Mouse (Mus musculus): ENCODE results near the gene Bsdc1.
"Not testable (repeated sequence)": the region's sequence is repeated elsewhere in the genome, so short reads cannot be mapped to it uniquely, and the experiment has no call there.

Gene Bsdc1

DNA sequence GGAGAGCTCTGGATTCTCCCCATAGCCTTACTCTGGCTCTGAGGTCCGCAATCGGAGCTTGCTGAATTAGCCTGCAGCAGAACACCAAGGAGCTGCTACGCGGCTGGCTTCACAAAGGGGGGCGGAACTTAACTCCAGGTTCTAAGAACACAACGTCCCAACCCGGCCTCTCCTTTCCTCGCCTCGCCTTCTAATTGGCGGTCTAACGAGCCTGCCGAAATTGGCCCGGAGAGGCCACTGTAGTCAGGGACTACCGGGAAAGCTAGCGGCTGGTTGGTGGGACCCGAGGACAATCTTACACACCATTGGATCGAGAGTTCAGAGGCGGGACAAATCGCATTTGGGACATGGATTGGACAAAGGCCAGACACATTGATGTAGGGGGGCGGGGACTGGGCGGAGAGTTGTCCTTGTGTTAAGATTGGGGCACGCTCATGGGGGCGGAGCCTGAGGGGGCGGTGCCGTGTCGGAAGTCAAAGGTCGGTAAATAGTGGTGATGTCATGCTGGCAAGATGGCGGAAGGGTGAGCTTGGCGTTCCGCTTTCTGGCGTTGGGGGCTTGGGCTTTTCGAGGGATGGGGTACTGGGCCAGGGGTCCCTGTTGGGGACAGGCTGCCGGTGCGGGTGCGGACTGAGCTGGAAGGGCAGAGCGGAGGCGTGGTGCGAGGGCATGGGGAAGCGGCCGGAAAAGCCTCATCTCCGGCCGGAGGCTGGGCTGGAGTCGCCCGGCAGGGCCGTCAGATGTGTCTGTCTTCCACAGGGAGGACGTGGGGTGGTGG is at the start of gene Bsdc1:
Bsdc1 (plus strand) TSS at position 399 of the 778 bp plus-strand sequence.
- peak; percentile 99 for DNase-seq (ENCODE audit: extremely low spot score)

DNA sequence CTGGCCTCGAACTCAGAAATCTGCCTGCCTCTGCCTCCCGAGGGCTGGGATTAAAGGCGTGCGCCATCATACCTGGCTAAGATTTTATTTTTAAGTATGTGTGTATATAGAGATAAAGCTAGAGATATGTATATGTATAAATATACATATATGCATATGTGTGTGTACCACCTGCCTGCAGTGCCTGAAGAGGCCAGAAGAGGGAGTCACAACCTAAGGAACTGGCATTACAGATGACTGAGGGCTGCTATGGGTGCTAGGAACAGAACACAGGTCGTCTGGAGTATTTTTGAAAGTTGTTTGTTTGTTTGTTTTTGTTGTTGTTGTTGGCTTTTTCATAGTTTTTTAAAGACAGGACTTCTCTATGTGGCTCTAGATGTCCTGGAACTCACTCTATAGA is 45.5 kb upstream of the Bsdc1 start:
- no peak for DNase-seq (ENCODE audit: extremely low spot score)

DNA sequence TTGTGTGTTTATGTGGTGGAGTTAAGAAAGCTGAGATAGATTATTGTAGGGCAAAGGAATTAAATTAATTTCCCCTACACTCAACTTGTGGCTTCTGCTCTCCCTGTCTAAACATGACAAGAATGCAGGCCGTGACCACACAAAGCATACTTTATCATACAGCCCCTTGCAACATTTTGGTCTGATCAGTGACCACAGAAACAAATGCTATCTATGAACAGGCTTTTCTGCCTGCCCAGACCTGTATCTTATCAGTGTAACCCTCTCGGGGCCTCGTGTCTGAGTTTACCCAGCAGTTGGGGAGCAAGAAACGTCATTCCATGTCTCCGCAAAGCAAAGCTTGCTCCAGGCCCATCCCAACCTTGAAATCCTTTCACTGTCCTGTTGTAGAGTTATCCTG is 44.9 kb upstream of the Bsdc1 start:
- no peak for DNase-seq (ENCODE audit: extremely low spot score)

DNA sequence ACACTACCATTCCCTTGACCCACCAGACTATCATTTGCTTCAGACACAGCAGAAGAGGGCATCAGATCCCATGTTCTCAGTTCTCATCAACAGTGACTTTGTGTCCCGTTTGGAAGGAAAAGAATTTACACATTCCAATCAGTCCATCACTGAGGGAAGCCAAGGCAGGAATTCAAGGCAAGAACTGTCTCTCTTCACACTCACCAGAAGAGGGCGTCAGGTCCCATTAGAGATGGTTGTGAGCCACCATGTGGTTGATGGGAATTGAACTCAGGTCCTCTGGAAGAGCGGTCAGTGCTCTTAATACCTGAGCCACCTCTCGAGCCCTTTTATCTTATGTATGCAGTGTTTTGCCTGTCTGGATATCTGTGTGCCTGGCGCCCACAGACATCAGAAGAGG is 43.1 kb upstream of the Bsdc1 start:
- no peak for DNase-seq (ENCODE audit: extremely low spot score)

DNA sequence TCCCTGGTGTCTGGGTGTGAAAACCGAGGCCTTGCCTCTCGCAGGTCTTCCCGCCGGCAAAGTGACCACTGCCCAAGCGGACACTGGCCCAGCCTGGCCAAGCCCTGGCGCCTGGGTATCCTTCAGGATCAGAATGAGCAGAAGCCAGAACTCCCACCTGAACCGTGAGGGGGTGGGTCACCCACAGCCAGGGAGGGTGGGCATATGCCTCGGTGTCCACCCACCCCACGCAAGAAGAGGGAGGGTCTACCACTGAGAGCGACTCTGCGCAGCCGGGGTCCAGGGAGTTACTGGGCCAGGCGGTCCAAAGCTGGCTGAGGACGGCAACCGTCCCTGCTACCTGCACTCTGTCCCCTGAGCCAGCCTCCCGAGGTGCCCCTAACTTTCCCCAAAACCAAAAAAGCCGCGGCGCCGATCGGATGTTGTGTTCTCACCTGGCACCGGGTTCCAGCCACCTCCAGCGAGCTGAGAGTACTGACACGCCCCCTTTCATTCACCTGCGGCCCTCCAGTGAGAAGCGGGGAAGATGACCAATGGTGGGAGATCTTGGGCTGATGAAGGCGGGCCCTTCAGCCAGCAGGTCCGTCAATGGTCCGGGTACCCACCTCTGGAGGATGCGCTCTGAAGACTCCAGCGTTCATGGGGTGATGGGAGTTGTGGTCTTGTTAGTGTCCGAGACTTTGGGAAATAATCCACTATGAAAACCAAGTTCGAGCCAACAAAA is 20.9 kb upstream of the Bsdc1 start, which contains the start of gene Zbtb8b:
Zbtb8b (minus strand) TSS at position 514 of the 724 bp plus-strand sequence.
- DNase-seq (ENCODE audit: extremely low spot score) = peak; percentile 63

DNA sequence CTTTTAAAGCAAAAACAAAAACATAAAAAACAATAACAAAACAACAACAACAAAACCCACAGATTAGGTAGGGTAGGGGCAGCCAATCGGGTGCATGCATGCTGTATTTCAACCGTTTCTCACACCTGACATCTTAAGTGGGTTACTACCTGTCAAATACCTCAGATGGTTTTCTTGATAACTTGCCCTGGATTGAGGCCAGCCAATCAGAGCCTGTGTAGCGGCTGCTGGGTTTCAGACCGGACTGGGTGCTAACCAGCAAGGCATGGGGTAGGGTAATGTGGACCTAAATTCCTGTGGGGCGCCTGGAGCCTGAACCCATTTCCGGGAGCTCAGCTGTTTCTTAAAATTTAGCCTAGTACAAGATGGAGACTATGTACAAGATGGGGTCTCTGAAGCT is 20.2 kb upstream of the Bsdc1 start:
- DNase-seq (ENCODE audit: extremely low spot score) = no peak

DNA sequence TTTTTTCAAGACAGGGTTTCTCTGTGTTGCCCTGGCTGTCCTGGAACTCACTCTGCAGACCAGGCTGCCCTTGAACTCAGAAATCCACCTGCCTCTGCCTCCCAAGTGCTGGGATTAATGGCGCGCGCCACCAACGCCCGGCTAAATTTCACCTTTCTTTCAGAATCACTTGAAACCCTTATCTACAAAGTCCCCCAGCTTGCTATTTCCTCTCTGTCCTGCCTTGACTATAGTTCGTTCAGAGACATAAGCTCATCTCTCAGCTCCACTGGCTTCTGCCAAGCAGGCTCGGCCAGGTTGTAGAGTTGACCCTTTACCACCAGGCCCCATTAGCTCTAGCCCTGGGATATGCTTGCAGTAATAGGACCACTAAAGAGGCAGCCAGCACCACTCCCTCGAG is 14.0 kb upstream of the Bsdc1 start:
- DNase-seq (ENCODE audit: extremely low spot score) = no peak

DNA sequence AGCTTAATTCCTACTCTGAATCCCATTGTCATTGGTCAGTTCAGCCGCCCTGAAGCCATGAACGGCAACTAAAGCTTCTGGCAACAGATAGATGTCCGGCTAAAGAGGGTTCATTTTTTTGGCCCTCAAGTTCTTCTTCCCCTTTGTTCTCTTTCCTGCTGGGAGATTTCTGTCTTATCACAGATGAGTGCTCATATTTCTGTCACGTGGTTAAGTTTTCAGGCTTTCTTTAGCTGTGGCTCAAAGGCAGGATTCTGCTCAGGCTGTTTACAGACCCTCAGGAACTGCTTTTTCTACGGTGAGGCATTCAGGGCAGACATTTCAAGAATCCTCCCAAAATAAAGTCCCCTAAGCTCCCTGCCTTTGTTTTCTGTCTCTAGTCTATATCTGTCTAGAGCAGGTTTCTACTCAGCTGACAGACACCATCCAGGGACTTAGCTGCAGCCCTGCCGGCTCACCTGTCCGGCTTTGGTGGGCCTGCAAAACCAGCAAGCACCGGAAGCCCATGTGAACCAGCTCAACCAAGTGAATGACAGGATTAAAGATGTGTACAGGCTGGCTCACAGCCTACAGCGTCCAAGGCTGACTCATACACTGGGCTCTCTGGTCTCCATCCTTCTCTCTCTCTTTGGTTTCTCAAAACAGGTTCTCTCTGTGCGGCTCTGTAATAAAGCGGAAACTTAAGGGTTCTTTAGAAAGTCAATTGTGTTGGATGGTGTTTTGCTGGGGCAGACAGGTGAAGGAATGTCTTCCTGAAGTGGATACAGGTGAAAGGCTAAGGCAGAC is 13.4 kb upstream of the Bsdc1 start:
- no peak for DNase-seq (ENCODE audit: extremely low spot score)

DNA sequence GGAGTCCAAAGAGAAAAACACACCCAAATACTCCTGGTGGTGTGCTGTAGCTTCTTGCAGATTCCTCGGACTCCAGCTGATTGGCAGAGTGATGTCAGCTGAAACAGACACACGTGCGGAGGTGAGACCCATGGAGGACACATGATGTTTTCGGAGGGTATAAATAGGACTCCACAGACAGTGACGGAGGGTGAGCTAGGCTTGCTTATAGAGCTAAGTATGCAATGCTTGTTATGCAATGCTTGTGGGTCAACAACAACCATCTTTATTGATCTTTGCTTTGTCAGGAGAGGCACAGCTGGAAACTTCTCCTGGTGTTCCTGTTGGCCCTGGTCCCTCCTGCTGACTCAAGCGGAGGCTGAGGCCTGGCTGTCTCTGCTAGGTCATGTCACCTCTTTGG is 12.7 kb upstream of the Bsdc1 start:
- no peak for DNase-seq (ENCODE audit: extremely low spot score)

DNA sequence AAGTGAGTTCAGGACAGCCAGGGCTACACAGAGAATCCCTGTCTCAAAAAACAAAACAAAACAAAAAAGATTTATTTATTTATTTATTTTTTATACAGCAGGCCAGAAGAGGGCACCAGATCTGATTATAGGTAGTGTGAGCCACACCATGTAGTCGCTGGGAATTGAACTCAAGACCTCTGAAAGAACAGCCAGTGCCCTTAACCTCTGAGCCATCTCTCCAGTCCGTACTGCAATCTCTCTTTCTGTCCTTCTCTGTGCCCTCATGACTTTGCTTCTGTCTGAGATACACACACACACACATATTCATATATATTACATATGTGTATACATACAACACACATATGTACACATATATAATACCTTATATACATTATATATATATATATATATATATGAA is 10.5 kb upstream of the Bsdc1 start:
- DNase-seq (ENCODE audit: extremely low spot score) = no peak

DNA sequence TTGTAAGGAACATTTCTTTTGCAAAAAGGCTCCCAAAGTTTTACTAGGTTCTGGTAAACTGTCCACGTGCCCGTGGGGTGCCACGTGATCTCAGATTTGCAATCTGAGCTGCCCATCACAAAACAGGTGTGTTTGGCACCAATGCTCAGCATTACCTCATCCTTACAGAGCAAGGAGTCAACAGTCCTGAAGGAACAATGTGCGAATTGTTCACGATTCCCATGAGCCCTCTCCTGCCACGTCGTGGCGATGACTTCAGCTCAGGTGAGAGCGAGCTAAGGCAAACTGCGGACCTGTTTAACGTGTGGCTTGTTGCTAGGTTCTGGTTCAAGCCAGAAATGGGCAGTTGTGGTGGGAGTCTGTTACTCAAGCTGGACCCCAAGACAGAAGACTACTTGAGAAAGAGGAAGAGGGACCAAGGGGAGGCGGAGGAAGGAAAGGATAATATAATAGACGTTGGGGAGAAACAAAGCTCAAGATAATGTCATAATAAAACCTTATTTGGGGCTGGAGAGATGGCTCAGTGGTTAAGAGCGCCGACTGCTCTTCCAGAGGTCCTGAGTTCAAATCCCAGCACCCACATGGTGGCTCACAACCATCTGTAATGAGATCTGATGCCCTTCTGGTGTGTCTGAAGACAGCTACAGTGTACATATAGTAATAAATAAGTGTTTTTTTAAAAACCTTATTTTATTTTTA is 9.8 kb upstream of the Bsdc1 start:
- DNase-seq (ENCODE audit: extremely low spot score) = no peak

DNA sequence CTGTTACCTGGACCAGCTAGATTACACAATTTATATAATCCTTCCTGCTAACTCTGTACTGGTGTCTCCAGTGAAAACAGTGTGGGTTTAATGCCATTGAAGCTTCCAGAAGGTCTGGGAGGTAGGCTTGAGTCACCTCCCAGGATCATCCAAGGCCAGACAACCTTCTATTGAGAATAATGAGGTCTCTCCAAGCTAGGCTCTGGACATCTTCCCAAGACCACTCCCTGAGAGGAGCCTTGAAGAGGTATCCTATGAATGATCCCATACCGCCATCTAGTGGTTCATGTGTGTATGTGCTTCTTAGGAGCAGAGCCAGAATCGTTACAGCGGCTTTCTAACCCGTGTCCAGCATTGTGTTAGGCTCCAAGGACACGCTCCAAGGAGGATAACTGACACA is 6.1 kb upstream of the Bsdc1 start:
- peak; percentile 78 for DNase-seq (ENCODE audit: extremely low spot score)

DNA sequence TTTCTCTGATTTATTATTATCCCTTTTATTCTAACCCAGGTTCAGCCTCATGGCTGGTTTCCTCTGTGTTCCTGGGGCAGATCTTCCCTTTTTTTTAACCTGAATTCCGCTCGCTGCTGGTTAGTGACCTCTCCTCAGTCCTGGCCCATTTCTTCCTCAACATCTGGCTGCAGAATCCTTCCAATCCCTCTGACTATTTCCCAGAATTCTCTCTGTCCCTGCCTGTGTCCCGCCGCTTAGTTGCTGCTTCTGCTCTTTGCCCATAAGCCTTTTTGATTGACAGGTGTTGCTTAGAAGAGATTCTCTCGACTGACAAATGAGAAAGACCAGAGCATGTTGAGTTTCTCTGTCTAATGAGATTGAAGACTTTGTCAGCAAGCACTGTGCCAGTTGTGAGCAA is 5.3 kb upstream of the Bsdc1 start:
- no peak for DNase-seq (ENCODE audit: extremely low spot score)

DNA sequence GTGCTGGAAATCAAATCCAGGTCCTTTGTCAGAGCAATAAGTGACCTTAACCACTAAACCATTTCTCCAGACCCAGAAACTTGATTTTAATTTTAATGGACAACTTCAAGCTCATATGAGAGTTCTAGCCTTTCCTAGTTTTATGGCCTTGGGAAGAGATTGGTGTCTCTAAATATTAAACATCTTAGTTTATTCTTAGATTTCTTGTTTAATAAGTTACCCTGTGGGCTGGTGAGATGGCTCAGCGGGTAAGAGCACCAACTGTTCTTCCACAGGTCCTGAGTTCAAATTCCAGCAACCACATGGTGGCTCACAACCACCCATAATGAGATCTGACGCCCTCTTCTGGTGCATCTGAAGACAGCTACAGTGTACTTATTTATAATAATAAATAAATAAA is 4.1 kb upstream of the Bsdc1 start:
- DNase-seq (ENCODE audit: extremely low spot score) = not testable (repeated sequence)

DNA sequence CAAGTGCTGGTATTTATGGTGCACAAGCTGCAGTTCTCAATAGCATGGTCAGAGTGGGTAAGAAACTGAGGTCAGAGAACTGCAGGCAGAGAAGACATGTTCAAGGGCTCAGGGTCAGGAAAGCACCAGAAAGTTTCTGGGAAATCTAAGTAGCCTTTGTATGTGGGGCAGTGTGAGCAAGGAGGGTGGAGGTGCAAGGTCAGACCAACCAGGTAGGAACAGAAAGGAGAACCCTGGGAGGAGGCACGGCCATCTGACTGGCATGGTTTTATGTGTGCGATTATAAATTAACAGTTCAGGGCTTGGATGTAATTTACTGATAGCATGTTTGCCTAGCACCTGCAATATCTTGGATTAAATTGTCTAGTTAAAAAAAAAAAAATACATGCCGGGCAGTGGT is 1.7 kb upstream of the Bsdc1 start:
- DNase-seq (ENCODE audit: extremely low spot score) = no peak

DNA sequence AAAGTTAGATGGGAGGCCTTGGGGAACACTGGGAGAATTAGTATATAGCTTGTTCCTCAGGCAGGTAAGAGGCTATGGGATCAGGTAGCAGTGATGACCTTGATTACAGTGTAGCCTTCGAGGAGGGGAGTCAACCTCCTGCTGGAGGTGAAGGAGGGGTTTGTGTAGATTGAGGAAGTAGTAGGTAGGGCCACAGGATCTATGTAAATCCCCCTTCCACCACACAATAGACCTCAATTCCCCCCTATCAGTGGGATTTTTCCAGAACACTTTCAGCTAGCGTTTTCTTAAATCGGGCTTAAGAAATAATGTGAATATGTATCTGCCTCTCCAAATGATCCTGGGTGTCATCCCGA is 576 bp upstream of the Bsdc1 start:
- no peak for DNase-seq (ENCODE audit: extremely low spot score)

DNA sequence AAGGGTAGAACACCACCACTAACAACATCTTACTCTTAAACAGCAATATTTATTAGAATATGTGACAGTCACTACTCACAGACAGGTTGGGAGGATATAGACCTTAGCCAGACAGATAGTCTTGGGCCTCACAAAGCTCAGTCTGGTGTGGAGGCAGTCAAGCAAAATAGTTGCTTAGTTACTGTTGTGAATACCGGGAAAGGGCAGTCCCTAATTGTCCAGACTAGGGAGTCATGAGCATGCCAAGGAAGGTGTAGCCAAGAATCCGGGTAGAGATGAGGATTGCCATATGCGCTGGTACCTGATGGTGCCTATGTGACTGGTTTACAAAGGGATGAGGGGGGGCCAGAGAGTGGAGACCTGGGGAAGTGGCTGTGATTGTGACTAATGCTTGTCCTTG is 737 bp downstream of the Bsdc1 start:
- no peak for DNase-seq (ENCODE audit: extremely low spot score)

DNA sequence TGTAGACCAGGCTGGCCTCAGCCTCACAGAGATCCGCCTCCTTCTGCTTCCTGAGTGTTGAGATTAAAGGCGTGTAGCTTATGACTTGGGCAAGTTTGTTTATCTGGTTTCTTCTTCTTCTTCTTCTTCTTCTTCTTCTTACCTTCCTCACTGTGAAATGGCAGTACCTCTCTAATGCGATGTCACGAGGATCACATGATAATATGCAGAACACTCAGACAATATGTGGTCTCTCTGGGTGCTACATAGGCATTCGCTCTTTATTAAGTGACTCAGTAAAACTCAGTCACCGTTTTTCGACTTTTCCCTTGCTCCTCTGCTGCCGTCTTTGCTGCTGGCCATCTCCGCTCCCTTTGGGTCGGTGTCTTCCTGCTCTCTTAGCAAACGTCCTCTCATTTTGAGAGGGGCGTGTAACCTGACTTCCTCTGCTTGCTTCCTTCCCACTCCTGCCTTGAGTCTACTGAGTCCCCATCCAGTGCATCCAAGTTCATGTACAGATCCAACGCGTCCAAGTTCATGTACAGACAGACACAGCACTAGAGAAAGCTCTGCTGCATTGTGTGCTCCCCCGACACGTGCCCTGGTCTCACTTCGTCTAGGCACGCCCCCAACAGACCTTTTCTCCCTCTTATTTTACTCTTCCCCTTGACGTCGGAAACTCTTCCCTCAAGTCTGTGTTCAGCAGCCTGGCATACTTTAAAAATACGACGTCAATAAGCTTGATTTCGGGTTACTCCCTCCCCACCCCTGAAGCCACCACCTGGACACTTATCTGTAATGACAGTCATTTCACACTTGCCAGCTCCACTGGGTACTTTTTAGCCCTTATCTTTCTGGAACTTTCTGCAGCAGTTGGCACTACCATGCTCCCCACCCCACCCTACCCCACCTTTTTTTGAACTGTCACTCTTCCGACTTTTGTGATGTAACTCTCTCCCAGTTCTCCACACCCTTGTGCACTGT is 2.0 kb downstream of the Bsdc1 start:
- no peak for DNase-seq (ENCODE audit: extremely low spot score)

DNA sequence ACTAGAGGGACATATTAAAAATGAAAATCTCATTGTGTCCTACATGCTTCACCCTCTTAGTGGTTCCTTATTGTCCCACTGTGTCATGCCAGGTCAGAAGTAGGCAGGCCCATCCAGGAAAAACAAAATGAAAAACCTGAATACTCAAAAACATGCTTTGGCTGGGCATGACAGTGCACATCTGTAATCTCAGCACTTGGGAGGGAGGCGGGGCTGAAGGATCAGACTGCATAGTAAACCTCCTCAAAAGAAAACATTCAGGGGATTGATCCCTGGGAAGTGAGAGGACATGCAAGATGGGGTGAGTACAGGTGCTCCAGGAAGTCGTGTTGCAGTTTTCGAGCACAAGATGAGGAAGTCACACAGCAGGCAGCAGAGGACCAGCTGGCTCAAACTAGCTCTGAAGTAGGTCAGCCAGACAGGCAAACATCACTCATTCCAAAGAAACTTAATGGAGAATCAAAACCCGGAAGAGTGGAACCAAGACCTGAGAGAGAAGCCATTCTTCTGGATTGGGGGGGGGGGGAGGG is 3.0 kb downstream of the Bsdc1 start:
- no peak for DNase-seq (ENCODE audit: extremely low spot score)

DNA sequence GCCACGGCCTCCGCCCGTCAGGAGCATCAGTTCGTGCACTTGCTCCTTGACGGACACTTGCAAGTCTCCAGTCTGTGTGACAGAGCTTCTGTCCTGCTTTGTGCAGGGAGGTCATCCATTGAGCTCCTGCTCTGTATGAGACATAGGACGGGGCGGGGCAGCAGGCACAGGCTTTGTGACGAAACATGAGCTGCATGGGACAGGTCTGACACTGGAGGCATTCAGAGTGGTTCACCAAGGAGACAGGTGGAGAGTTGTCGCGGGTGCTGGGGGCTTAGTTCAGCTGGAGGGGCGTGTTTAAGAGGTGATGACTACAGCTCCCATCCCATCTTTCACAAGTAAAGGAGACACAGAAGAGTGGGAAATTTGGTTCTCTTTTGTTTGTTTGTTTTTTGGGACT is 14.7 kb downstream of the Bsdc1 start:
- DNase-seq (ENCODE audit: extremely low spot score) = no peak

DNA sequence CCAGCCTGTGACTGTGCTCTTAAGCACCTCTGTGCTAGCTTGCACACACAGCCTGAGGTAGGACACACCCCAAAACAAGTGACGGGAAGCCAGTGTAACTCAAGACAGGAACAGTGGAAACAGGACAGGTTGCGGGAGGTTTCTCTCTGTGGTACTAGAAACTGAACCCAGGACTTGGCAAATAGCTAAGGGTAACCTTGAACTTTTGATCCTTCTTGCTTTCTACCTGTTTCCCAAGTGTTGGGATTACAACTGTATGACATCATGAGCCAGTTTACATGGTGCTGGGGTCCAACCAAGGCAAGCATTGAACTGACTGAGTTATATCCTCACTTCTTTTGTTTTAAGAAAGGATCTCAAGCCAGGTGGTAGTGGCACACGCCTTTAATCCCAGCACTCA is 18.5 kb downstream of the Bsdc1 start:
- no peak for DNase-seq (ENCODE audit: extremely low spot score)

Data from embryo, embryonic 9.5 days (tissue).